In genomic region chrX:48119294-48119693, GRCm38 (mm10) we compare ENCODE assay signal across 26 mouse cellular contexts. TPM values are rescaled to one million over a fixed set of nuclear protein-coding genes. Genes with fewer than 3 reads are reported as not detected.
"Had no signal": no experiment of that assay in that cellular context is flagged by ENCODE, and none has a peak within 500 bp of the region (broad histone marks: within the 10 kb centered on the region; RNA-seq: fewer than 3 reads in every experiment).

No protein-coding gene starts in this region.

- H3K9ac ChIP-seq: limb, embryonic 13.5 days; liver, embryonic 12.5 days; liver, embryonic 15.5 days; lung, embryonic 15.5 days; neural tube, embryonic 12.5 days; neural tube, embryonic 15.5 days; stomach, embryonic 15.5 days had no signal

- ATAC-seq: intestine, postnatal 0 days; liver, embryonic 12.5 days had no signal

- DNase-seq: kidney, adult 2 months; kidney, postnatal 25 days; layer of hippocampus, adult 9-11 months; liver; lung, adult 18-20 months; lung, postnatal 14 days; midbrain, embryonic 14.5 days; right cerebral cortex, adult 18-20 months; right cerebral cortex, postnatal 14 days; spleen, adult 18-20 months; thymus, adult 2 months; thymus, postnatal 25 days had no signal

- H3K36me3 ChIP-seq: limb, embryonic 10.5 days; limb, embryonic 13.5 days; liver, embryonic 12.5 days; liver, embryonic 15.5 days; lung, embryonic 15.5 days; midbrain, embryonic 10.5 days; neural tube, embryonic 12.5 days; neural tube, embryonic 15.5 days; stomach, embryonic 15.5 days had no signal

- H3K27me3 ChIP-seq: limb, embryonic 13.5 days; lung, embryonic 15.5 days; neural tube, embryonic 12.5 days; neural tube, embryonic 15.5 days; stomach, embryonic 15.5 days had no signal

- H3K9me3 ChIP-seq: limb, embryonic 10.5 days; limb, embryonic 13.5 days; liver, embryonic 12.5 days; liver, embryonic 15.5 days; lung, embryonic 15.5 days; megakaryocyte, embryonic 14.5 days; midbrain, embryonic 10.5 days; neural tube, embryonic 12.5 days; neural tube, embryonic 15.5 days; stomach, embryonic 15.5 days had no signal

- H3K4me3 ChIP-seq: layer of hippocampus, adult 2 months; limb, embryonic 10.5 days; limb, embryonic 13.5 days; liver, embryonic 12.5 days; liver, embryonic 15.5 days; lung, embryonic 15.5 days; megakaryocyte, embryonic 14.5 days; midbrain, embryonic 10.5 days; neural tube, embryonic 12.5 days; neural tube, embryonic 15.5 days; stomach, embryonic 15.5 days had no signal

- H3K4me2 ChIP-seq: limb, embryonic 13.5 days; liver, embryonic 12.5 days; liver, embryonic 15.5 days; lung, embryonic 15.5 days; neural tube, embryonic 12.5 days; neural tube, embryonic 15.5 days; stomach, embryonic 15.5 days had no signal

- H3K27ac ChIP-seq: kidney, postnatal 0 days; layer of hippocampus, adult 2 months; limb, embryonic 10.5 days; limb, embryonic 13.5 days; liver, embryonic 12.5 days; liver, embryonic 15.5 days; macrophage; midbrain, embryonic 10.5 days; neural tube, embryonic 12.5 days; neural tube, embryonic 15.5 days; stomach, embryonic 15.5 days had no signal

- H3K4me1 ChIP-seq: limb, embryonic 10.5 days; limb, embryonic 13.5 days; liver, embryonic 15.5 days; lung, embryonic 15.5 days; midbrain, embryonic 10.5 days; neural tube, embryonic 12.5 days; neural tube, embryonic 15.5 days; stomach, embryonic 15.5 days had no signal

RNA-seq across cellular contexts. Expression of gene Xpnpep2, which starts 10.8 kb away (rescaled TPM):
- polyA plus RNA-seq: macrophage had no signal
